Mouse (Mus musculus) layer of hippocampus, adult 2 months (tissue): ENCODE measurements at regions not wholly inside any gene's neighbourhood (a gene's known extent, or its start where the extent isn't known, plus 50 kb on each side); places are given as distances from the start of the nearest gene placed in this dataset.

Experiments used
- DNase-seq, 2 experiments: peaks; one replicate each; pipeline ENCODE4 v3.0.0; 2022; ENCODE audit warnings: low spot score in 2 of 2
- H3K27ac ChIP-seq: fragments of 200-600 bp; 2 replicates; pipeline ENCODE4 v1.8.1; 2022
- H3K4me3 ChIP-seq: fragments of 200-600 bp; 2 replicates; pipeline ENCODE4 v1.8.1; 2022; ENCODE audit warnings: mild to moderate bottlenecking
- CTCF ChIP-seq: fragments of 200-600 bp; conservative IDR thresholded peaks from 2 replicates; pipeline ENCODE4 v1.8.1; 2022; ENCODE audit warnings: antibody characterized with exemption, mild to moderate bottlenecking, moderate library complexity

DNA sequence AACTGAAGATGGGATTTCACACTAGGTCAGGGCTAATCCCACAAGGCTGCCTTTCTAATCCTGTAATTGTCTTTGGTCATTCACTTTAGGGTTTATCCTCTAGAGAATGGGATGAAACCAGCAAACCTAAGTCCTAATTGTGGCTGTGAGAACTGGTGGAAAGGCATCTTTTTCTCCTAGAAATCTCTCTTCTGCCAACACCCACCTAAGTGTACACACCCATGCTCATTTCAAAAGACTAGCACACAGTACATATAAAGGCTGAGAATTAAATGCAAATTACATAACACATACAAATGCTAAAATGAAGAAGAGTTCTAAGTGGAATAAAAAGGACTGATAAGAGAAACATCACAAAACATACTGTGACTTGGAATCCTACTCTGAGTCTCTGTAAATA is 579.5 kb downstream of the Eepd1 start:
- no peak for TF ChIP-seq CTCF
- DNase-seq, result no peak
- no peak overlapping the region for H3K4me3 ChIP-seq
- H3K27ac ChIP-seq, result no peak overlapping the region

- H3K4me3 ChIP-seq, result no peak overlapping the region
- no peak overlapping the region for H3K27ac ChIP-seq
- TF ChIP-seq CTCF, result no peak
- DNase-seq, result no peak
These were observed 595.7 kb downstream of the Eepd1 start for GRCm38 (mm10) chr9:26077057-26077456.

- DNase-seq, result no peak
- no peak overlapping the region for H3K4me3 ChIP-seq
- H3K27ac ChIP-seq, result no peak overlapping the region
- no peak for TF ChIP-seq CTCF
These were observed 605.2 kb downstream of the Eepd1 start for GRCm38 (mm10) chr9:26086524-26086923.

- H3K4me3 ChIP-seq, result no peak overlapping the region
- TF ChIP-seq CTCF, result no peak
- no peak overlapping the region for H3K27ac ChIP-seq
- no peak for DNase-seq
These were observed 610.8 kb downstream of the Eepd1 start for GRCm38 (mm10) chr9:26092061-26092687.

DNA sequence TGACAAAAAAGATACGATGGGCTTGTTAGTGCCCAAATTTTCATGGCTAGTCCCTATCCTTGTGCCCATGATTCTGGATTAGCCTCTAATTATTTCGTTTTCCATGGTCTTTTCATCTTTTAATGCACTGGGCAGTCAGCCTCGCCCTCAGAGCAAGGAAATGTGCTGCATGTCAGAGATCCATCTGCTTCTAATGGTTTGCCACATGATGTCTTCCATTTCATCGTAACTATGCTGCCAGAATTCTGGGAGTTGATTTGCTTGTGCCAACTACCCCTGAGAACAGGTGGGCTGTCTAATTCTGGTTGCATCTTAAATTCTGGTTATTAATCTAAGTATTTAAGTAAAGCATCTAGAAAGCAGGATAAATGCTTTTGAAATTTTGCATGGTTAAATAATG is 622.8 kb downstream of the Eepd1 start:
- H3K27ac ChIP-seq, result no peak overlapping the region
- DNase-seq, result no peak
- no peak for TF ChIP-seq CTCF
- no peak overlapping the region for H3K4me3 ChIP-seq

- TF ChIP-seq CTCF, result peak; percentile 64
- DNase-seq, result peak in 1 of 2 experiments; percentile 6
- H3K27ac ChIP-seq, result no peak overlapping the region
These were observed 611.5 kb upstream of the B3gat1 start for GRCm38 (mm10) chr9:26121986-26122385.

GRCm38 (mm10) chr9:26134587-26134986 is 598.9 kb upstream of the B3gat1 start:
- no peak for TF ChIP-seq CTCF
- no peak overlapping the region for H3K4me3 ChIP-seq
- peak in 1 of 2 experiments; percentile 65 for DNase-seq

More at GRCm38 (mm10) chr9:26121986-26122385, 611.5 kb upstream of the B3gat1 start:
- no peak overlapping the region for H3K4me3 ChIP-seq

More at GRCm38 (mm10) chr9:26134587-26134986, 598.9 kb upstream of the B3gat1 start:
- H3K27ac ChIP-seq, result peak overlapping the region; percentile 73
